Mouse (Mus musculus): ENCODE data around the gene Cutal. TPM values are rescaled to one million over a fixed set of nuclear protein-coding genes. Genes with fewer than 3 reads are reported as not detected.

Gene Cutal
- total and polyA plus RNA-seq, 2 experiments from 2014 or later: 0.20 to 0.26 TPM

GRCm38 (mm10) chr2:34938269-34939208, 64.3 kb downstream of the Cutal start:
- no peaks in the 10 kb centered on the region for H3K27me3 ChIP-seq (ENCODE audit: insufficient read depth, low read length)
- ATAC-seq (0 out of 2 replicates have a peak, but pooled peaks have one; percentile 35), DNase-seq (ENCODE audit: low spot score) (peak; percentile 51)
- no peak overlapping the region for H3K4me2 ChIP-seq (ENCODE audit: low read depth, low read length)
- 49% methylated on average over 8 of the region's 8 CpGs for WGBS
- H3K9ac ChIP-seq (replicated peaks; ENCODE audit: low read length): no peak overlapping the region
- H3K27ac ChIP-seq: peak overlapping the region; percentile 38; the same call in 1 of the 2 replicates
- H3K4me3 ChIP-seq (ENCODE audit: low read length): no peak overlapping the region
- TF ChIP-seq CTCF (IDR thresholded peaks at IDR 0.05; ENCODE audit: low read depth): no peak
- peaks cover 13% of the 10 kb centered on the region for H3K4me1 ChIP-seq (ENCODE audit: insufficient read depth, low read length)
- H3K36me3 ChIP-seq (ENCODE audit: insufficient read depth, low read length): no peaks in the 10 kb centered on the region
- H3K9me3 ChIP-seq (ENCODE audit: low read length): no peaks in the 10 kb centered on the region

DNA sequence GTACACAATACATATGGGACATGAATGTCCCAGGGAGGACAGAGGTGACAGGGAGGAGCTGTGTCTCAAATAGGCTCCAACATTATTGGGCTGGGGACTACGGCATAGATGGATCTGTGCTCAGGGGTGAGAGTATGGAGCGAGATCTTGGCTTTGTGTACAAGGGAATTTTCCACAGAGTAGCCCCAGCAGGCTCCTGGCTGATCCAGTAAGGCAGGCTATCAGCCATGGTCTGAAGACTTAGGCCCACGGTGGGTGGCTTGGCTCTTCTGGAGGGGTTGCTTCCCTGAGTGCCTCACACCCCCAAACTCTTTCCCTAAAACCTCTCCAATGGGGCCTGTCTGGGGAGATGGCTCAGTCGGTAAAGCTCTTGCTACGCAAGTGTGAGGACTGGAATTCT, 66.0 kb downstream of the Cutal start:
- H3K9me3 ChIP-seq (ENCODE audit: low read length): no peaks in the 10 kb centered on the region
- H3K27ac ChIP-seq: no peak overlapping the region
- H3K4me1 ChIP-seq (ENCODE audit: insufficient read depth, low read length): peaks cover 13% of the 10 kb centered on the region
- 54% methylated on average over 5 of the region's 5 CpGs for whole genome bisulfite sequencing
- DNase-seq (ENCODE audit: low spot score): peak; percentile 17
- no peak overlapping the region for H3K4me3 ChIP-seq (ENCODE audit: low read length)
- no peaks in the 10 kb centered on the region for H3K27me3 ChIP-seq (ENCODE audit: insufficient read depth, low read length)
- no peak overlapping the region for H3K9ac ChIP-seq (replicated peaks; ENCODE audit: low read length)
- ATAC-seq: no peak
- no peak overlapping the region for H3K4me2 ChIP-seq (ENCODE audit: low read depth, low read length)
- no peaks in the 10 kb centered on the region for H3K36me3 ChIP-seq (ENCODE audit: insufficient read depth, low read length)
- TF ChIP-seq CTCF (IDR thresholded peaks at IDR 0.05; ENCODE audit: low read depth): no peak

- TF ChIP-seq CTCF (IDR thresholded peaks at IDR 0.05; ENCODE audit: low read depth): no peak
- H3K27ac ChIP-seq: no peak overlapping the region
- no peaks in the 10 kb centered on the region for H3K27me3 ChIP-seq (ENCODE audit: insufficient read depth, low read length)
- H3K9ac ChIP-seq (replicated peaks; ENCODE audit: low read length): no peak overlapping the region
- no peaks in the 10 kb centered on the region for H3K36me3 ChIP-seq (ENCODE audit: insufficient read depth, low read length)
- WGBS: 66% methylated on average over 11 of the region's 11 CpGs
- H3K4me2 ChIP-seq (ENCODE audit: low read depth, low read length): no peak overlapping the region
- H3K9me3 ChIP-seq (ENCODE audit: low read length): no peaks in the 10 kb centered on the region
- peaks cover 13% of the 10 kb centered on the region for H3K4me1 ChIP-seq (ENCODE audit: insufficient read depth, low read length)
- no peak for ATAC-seq
- H3K4me3 ChIP-seq (ENCODE audit: low read length): no peak overlapping the region
- no peak for DNase-seq (ENCODE audit: low spot score)
These were observed 67.0 kb downstream of the Cutal start for GRCm38 (mm10) chr2:34941061-34941675.

Other genes starting within 250 kb of the Cutal start
- gene Gapvd1, start 119.2 kb upstream of the Cutal start, total RNA-seq (2014; rRNA removed): 71.2 and 74.0 TPM in 2 replicates
- 79.8 and 80.8 TPM in 2 replicates for gene Gapvd1, start 119.2 kb upstream of the Cutal start, polyA plus RNA-seq (2015; fragmentation: Nextera tagmentation; extraction: Ambion mirVana)
- 148 and 186 TPM in 2 replicates for gene Hspa5, start 102.4 kb upstream of the Cutal start, total RNA-seq (2014; rRNA removed)
- gene Hspa5, start 102.4 kb upstream of the Cutal start, polyA plus RNA-seq (2015; fragmentation: Nextera tagmentation; extraction: Ambion mirVana): 321 and 322 TPM in 2 replicates
- 15.8 and 19.0 TPM in 2 replicates for gene Rabepk, start 74.5 kb upstream of the Cutal start, total RNA-seq (2014; rRNA removed)
- 28.2 and 28.8 TPM in 2 replicates for gene Rabepk, start 74.5 kb upstream of the Cutal start, polyA plus RNA-seq (2015; fragmentation: Nextera tagmentation; extraction: Ambion mirVana)
- gene Fbxw2, start 48.1 kb upstream of the Cutal start, total RNA-seq (2014; rRNA removed): 94.9 and 112 TPM in 2 replicates
- gene Fbxw2, start 48.1 kb upstream of the Cutal start, polyA plus RNA-seq (2015; fragmentation: Nextera tagmentation; extraction: Ambion mirVana): 111 and 118 TPM in 2 replicates
- 0.16 TPM in 1 of 2 replicates, not detected in the other for gene Gm34653, start 41.4 kb upstream of the Cutal start, total RNA-seq (2014; rRNA removed)
- 0.09 TPM in 1 of 2 replicates, not detected in the other for gene Gm34653, start 41.4 kb upstream of the Cutal start, polyA plus RNA-seq (2015; fragmentation: Nextera tagmentation; extraction: Ambion mirVana)
- 37.6 and 39.4 TPM in 2 replicates for gene Psmd5, start 572 bp downstream of the Cutal start, total RNA-seq (2014; rRNA removed)
- 74.6 and 80.0 TPM in 2 replicates for gene Psmd5, start 572 bp downstream of the Cutal start, polyA plus RNA-seq (2015; fragmentation: Nextera tagmentation; extraction: Ambion mirVana)
- gene Phf19, start 39.6 kb downstream of the Cutal start, total RNA-seq (2014; rRNA removed): 1.7 and 2.5 TPM in 2 replicates
- gene Phf19, start 39.6 kb downstream of the Cutal start, polyA plus RNA-seq (2015; fragmentation: Nextera tagmentation; extraction: Ambion mirVana): 1.3 and 3.1 TPM in 2 replicates
- gene Traf1, start 87.4 kb downstream of the Cutal start, total RNA-seq (2014; rRNA removed): 1.0 and 2.6 TPM in 2 replicates
- 3.4 and 3.9 TPM in 2 replicates for gene Traf1, start 87.4 kb downstream of the Cutal start, polyA plus RNA-seq (2015; fragmentation: Nextera tagmentation; extraction: Ambion mirVana)
- 0.10 and 1.3 TPM in 2 replicates for gene Hc, start 187.0 kb downstream of the Cutal start, total RNA-seq (2014; rRNA removed)
- 0.63 and 0.69 TPM in 2 replicates for gene Hc, start 187.0 kb downstream of the Cutal start, polyA plus RNA-seq (2015; fragmentation: Nextera tagmentation; extraction: Ambion mirVana)
- 0.29 TPM in 1 of 2 replicates, not detected in the other for gene AI182371, start 227.1 kb downstream of the Cutal start, total RNA-seq (2014; rRNA removed)
- 0.30 and 0.48 TPM in 2 replicates for gene AI182371, start 227.1 kb downstream of the Cutal start, polyA plus RNA-seq (2015; fragmentation: Nextera tagmentation; extraction: Ambion mirVana)
- gene Cntrl, start 235.1 kb downstream of the Cutal start, total RNA-seq (2014; rRNA removed): 6.5 and 10.5 TPM in 2 replicates
- 9.0 and 10.7 TPM in 2 replicates for gene Cntrl, start 235.1 kb downstream of the Cutal start, polyA plus RNA-seq (2015; fragmentation: Nextera tagmentation; extraction: Ambion mirVana)

All from hindbrain, postnatal 0 days (tissue).